Mouse (Mus musculus) erythroblast, embryonic 14.5 days (primary cell): Measurements from ENCODE around the gene 4921536K21Rik.

Source experiments
- GATA1 ChIP-seq: IDR thresholded peaks from 2 replicates; pipeline ENCODE4 v1.6.1; 2012; ENCODE audit warnings: low read length, inconsistent platforms, mixed read lengths
- TAL1 ChIP-seq: IDR thresholded peaks from 3 replicates; pipeline ENCODE4 v1.6.1; 2012; ENCODE audit warnings: low read length, inconsistent platforms, mixed read lengths

DNA sequence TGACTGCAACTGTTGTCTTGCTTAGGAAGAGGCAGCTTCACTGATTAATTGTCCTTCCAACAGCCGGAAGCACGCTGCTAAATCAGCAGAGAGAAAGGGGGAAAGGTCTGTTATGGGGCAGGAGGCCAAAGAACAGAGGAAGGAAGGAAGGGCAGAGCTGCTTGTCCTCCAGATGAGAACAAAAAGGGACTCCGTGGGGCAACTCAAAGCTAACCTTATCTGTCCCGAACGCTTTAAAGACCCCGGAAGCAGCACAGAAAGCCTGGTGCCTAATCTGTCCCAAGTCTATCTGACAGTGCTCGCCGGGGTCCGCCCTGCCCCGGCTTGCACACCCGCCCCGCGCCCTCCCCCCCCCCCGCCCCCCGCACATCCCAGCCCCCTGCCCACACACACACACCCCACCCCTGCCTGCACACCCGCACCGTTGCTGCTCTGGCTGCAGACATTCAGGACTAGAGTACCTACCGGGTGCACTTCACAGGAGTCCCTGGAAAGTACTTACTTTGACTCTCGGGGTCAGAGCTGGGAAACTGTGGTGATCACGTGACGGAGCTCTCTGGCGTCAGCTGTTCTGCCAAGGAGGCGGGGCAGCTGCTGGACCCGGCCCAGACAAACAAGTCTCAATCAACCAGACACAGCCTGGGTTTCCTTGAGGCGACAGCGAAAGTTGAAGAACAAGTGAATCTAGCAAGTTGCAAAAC is 36.8 kb upstream of the 4921536K21Rik start, which contains the start of gene Tcn2:
- TF ChIP-seq GATA1 (no peak), TAL1 (no peak)
